Mouse (Mus musculus) stomach, embryonic 16.5 days (tissue): Measurements from ENCODE around the gene Trappc12. TPM values are rescaled to one million over a fixed set of nuclear protein-coding genes. Genes with fewer than 3 reads are reported as not detected.

ENCODE experiments used
- ATAC-seq: fragments of 200-750 bp; cut with Nextera tagmentation; 2 replicates; pipeline ENCODE4 v1.8.0; 2017; ENCODE audit warnings: moderate number of reproducible peaks, moderate TSS enrichment; ENCODE audit not compliant: insufficient read depth, low FRiP score
- H3K27ac ChIP-seq: fragments of 300-500 bp; sonication (generic); 2 replicates; pipeline ENCODE4 v1.5.1; 2014; ENCODE audit warnings: low read length
- H3K27me3 ChIP-seq: fragments of 300-500 bp; sonication (generic); 2 replicates; pipeline ENCODE4 v1.6.1; 2014; ENCODE audit warnings: low read length, control low read depth, mixed read lengths; ENCODE audit not compliant: control insufficient read depth, insufficient read depth
- H3K36me3 ChIP-seq: fragments of 300-500 bp; sonication (generic); 2 replicates; pipeline ENCODE4 v1.6.1; 2014; ENCODE audit warnings: low read length; ENCODE audit not compliant: control insufficient read depth, insufficient read depth
- H3K4me1 ChIP-seq: fragments of 300-500 bp; sonication (generic); 2 replicates; pipeline ENCODE4 v1.6.1; 2014; ENCODE audit warnings: low read length, control low read depth, mixed read lengths; ENCODE audit not compliant: control insufficient read depth, insufficient read depth
- H3K4me2 ChIP-seq: fragments of 300-500 bp; sonication (generic); 2 replicates; pipeline ENCODE4 v1.6.1; 2014; ENCODE audit warnings: low read depth, low read length, mixed read lengths
- H3K4me3 ChIP-seq: fragments of 300-500 bp; sonication (generic); replicated peaks from 2 replicates; pipeline ENCODE4 v1.5.1; 2014; ENCODE audit warnings: mild to moderate bottlenecking, low read length
- H3K9ac ChIP-seq: fragments of 300-500 bp; sonication (generic); 2 replicates; pipeline ENCODE4 v1.6.1; 2014; ENCODE audit warnings: low read length
- H3K9me3 ChIP-seq: fragments of 300-500 bp; sonication (generic); replicated peaks from 2 replicates; pipeline ENCODE4 v1.6.1; 2016; ENCODE audit warnings: low read length, control low read depth; ENCODE audit not compliant: control insufficient read depth
- WGBS: fragments of 180-500 bp; shearing (Covaris S2); extraction: QIAGEN DNeasy Blood & Tissue Kit; methylation state at CpG from one replicate; pipeline ENCODE4 v1.1.7; 2014; 5-methylcytosine and 5-hydroxymethylcytosine counted together
- polyA plus RNA-seq: library from polyadenylated mRNA; unstranded; fragments of >200 nt; fragmentation: Nextera tagmentation; extraction: Ambion mirVana; gene quantifications from 2 replicates; pipeline ENCODE4 v1.2.1, GENCODE M21; 2015

The Trappc12 gene
- polyA plus RNA-seq, 1 experiment from 2014 or later: 36.6 TPM

GRCm38 (mm10) chr12:28784355-28784754 lies 34.1 kb upstream of the Trappc12 start:
- Histone ChIP-seq H3K4me3 (no peak overlapping the region), H3K36me3 (no peaks in the 10 kb centered on the region), H3K27ac (no peak overlapping the region), H3K4me1 (no peaks in the 10 kb centered on the region), H3K9me3 (no peaks in the 10 kb centered on the region), H3K4me2 (no peak overlapping the region), H3K27me3 (no peaks in the 10 kb centered on the region), H3K9ac (no peak overlapping the region)
- no peak for ATAC-seq
- WGBS: 25% methylated on average over 4 of the region's 4 CpGs

- H3K9ac ChIP-seq: no peak overlapping the region
These were observed 32.4 kb upstream of the Trappc12 start for GRCm38 (mm10) chr12:28782637-28783036.

GRCm38 (mm10) chr12:28780180-28780579 lies 29.9 kb upstream of the Trappc12 start:
- Histone ChIP-seq H3K4me3 (no peak overlapping the region), H3K27ac (no peak overlapping the region)

More at GRCm38 (mm10) chr12:28782637-28783036, 32.4 kb upstream of the Trappc12 start:
- Histone ChIP-seq H3K4me3 (no peak overlapping the region), H3K4me2 (no peak overlapping the region), H3K4me1 (no peaks in the 10 kb centered on the region), H3K27me3 (no peaks in the 10 kb centered on the region), H3K36me3 (no peaks in the 10 kb centered on the region), H3K27ac (no peak overlapping the region), H3K9me3 (no peaks in the 10 kb centered on the region)
- WGBS: 81% methylated on average over 3 of the region's 3 CpGs
- ATAC-seq: no peak

GRCm38 (mm10) chr12:28775627-28776026 lies 25.4 kb upstream of the Trappc12 start:
- no peaks in the 10 kb centered on the region for H3K9me3 ChIP-seq
- WGBS: 89% methylated on average over 6 of the region's 6 CpGs
- no peaks in the 10 kb centered on the region for H3K36me3 ChIP-seq
- no peak overlapping the region for H3K9ac ChIP-seq
- no peak overlapping the region for H3K4me2 ChIP-seq
- H3K27me3 ChIP-seq: no peaks in the 10 kb centered on the region
- H3K4me3 ChIP-seq: no peak overlapping the region
- ATAC-seq: no peak
- no peak overlapping the region for H3K27ac ChIP-seq
- H3K4me1 ChIP-seq: no peaks in the 10 kb centered on the region

More at GRCm38 (mm10) chr12:28780180-28780579, 29.9 kb upstream of the Trappc12 start:
- H3K36me3 ChIP-seq: no peaks in the 10 kb centered on the region
- H3K9me3 ChIP-seq: no peaks in the 10 kb centered on the region
- WGBS: 78% methylated on average over 7 of the region's 7 CpGs
- H3K9ac ChIP-seq: no peak overlapping the region
- ATAC-seq: no peak
- no peaks in the 10 kb centered on the region for H3K27me3 ChIP-seq
- no peaks in the 10 kb centered on the region for H3K4me1 ChIP-seq
- H3K4me2 ChIP-seq: no peak overlapping the region

DNA sequence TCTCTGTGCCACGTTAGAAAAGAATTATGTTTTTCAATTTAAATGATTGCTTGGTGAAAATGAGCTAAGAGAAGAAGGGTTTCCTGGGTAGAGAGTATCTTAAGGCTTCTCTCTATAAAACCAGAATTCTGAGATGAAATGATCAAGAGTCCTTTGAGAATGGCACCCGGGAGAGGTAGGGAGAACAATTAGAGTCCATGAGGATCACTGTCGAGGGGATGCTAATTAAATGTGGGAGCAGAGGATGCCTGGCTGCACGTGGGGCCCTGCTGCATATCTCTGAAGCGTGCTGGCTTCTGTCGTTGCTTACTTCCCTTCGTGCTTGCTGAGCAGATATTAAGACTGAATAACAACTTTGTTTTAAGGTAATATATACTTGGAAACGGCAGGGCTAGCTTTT lies 24.8 kb upstream of the Trappc12 start:
- Histone ChIP-seq H3K4me2 (no peak overlapping the region), H3K36me3 (no peaks in the 10 kb centered on the region), H3K4me3 (no peak overlapping the region), H3K9ac (no peak overlapping the region), H3K4me1 (no peaks in the 10 kb centered on the region), H3K27me3 (no peaks in the 10 kb centered on the region), H3K27ac (no peak overlapping the region), H3K9me3 (no peaks in the 10 kb centered on the region)
- ATAC-seq: no peak
- WGBS: 59% methylated on average over 8 of the region's 8 CpGs

- no peak overlapping the region for H3K9ac ChIP-seq
- no peak overlapping the region for H3K4me3 ChIP-seq
- H3K27ac ChIP-seq: no peak overlapping the region
- no peaks in the 10 kb centered on the region for H3K4me1 ChIP-seq
- 80% methylated on average over 3 of the region's 3 CpGs for WGBS
- H3K27me3 ChIP-seq: no peaks in the 10 kb centered on the region
- ATAC-seq: no peak
- no peak overlapping the region for H3K4me2 ChIP-seq
- H3K9me3 ChIP-seq: no peaks in the 10 kb centered on the region
- no peaks in the 10 kb centered on the region for H3K36me3 ChIP-seq
These were observed 23.5 kb upstream of the Trappc12 start for GRCm38 (mm10) chr12:28773815-28774214.

DNA sequence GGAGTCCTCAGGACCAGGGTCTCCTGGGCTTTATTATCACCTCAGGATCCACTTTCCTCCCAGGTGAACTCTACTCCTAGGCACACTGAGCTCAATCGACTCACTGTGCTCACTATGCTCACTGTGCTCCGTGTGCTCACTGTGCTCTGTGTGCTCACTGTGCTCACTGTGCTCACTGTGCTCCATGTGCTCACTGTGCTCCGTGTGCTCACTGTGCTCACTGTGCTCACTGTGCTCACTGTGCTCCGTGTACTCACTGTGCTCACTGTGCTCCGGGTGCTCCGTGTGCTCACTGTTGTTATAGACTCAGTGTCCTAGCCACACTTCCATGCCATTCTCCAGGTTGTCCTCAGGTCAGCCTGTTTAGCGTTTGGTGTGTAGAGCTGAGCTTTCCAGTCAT lies 19.7 kb upstream of the Trappc12 start:
- Histone ChIP-seq H3K4me3 (no peak overlapping the region), H3K27ac (no peak overlapping the region), H3K9ac (no peak overlapping the region), H3K4me1 (no peaks in the 10 kb centered on the region), H3K27me3 (no peaks in the 10 kb centered on the region), H3K9me3 (no peaks in the 10 kb centered on the region), H3K36me3 (no peaks in the 10 kb centered on the region), H3K4me2 (no peak overlapping the region)
- ATAC-seq: no peak
- WGBS: 97% methylated on average over 7 of the region's 7 CpGs

- Histone ChIP-seq H3K9me3 (no peaks in the 10 kb centered on the region), H3K4me1 (no peaks in the 10 kb centered on the region), H3K4me2 (no peak overlapping the region), H3K27me3 (no peaks in the 10 kb centered on the region), H3K27ac (no peak overlapping the region), H3K4me3 (no peak overlapping the region), H3K36me3 (no peaks in the 10 kb centered on the region), H3K9ac (no peak overlapping the region)
- no peak for ATAC-seq
- WGBS: 82% methylated on average over 4 of the region's 4 CpGs
These were observed 5.7 kb upstream of the Trappc12 start for GRCm38 (mm10) chr12:28756019-28756418.

DNA sequence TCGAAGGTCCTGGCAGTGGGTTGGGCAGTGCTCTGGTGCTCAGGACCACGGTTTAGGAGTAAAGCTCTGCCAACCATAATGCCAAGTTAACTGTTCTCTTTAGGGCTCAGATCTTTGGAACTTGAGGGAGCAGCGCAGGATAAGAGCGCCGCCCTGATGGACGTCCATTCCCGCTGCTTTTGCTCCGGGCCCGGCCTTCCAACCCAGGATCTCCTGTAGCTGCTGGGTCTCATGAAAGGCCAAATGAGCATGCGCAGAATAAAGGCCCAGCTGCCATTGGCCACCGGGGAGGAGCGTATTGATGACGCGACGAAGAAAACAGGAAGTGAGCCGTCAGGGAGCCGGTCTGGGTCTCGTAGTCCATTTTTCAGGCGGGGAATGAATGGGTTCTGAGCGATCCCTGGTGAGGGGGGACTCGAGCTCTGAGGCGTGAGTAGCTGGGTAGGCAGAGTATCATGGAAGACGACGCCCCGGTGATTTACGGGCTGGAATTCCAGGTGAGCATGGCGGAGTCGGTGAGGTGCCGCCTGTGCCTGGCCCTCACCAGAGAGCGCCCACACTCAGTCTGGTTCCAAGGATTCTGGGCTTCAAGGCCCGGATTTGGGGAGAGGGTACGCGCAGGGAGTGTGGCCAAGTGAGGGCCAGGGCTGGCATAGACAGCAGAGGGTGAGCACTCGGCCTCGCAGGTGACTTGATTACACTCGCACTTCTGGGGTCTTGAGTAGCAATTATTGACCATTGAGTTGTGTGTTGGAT lies 1.4 kb upstream of the Trappc12 start, which contains the start of gene Eipr1:
Gene Eipr1 (plus strand): TSS at position 296 of the 756 bp plus-strand sequence.
- peak within 1 kb of the TSS; percentile 78 for H3K9ac ChIP-seq
- no peak within 1 kb of the TSS; the same call in 1 of the 2 replicates for H3K27ac ChIP-seq
- peak; percentile 86 for ATAC-seq
- H3K4me1 ChIP-seq: peaks cover 4% of the 10 kb centered on the region; the same call in 1 of the 2 replicates
- H3K9me3 ChIP-seq: no peaks in the 10 kb centered on the region
- no peaks in the 10 kb centered on the region for H3K27me3 ChIP-seq
- 0 out of 2 replicates have a peak, but pooled peaks cover 7% of the 10 kb centered on the region for H3K36me3 ChIP-seq
- 4% methylated on average over 36 of the region's 36 CpGs for WGBS
- H3K4me3 ChIP-seq: peak within 1 kb of the TSS; percentile 82
- peak within 1 kb of the TSS; percentile 93 for H3K4me2 ChIP-seq
